Mouse (Mus musculus): ENCODE measurements around the gene Det1. TPM values are rescaled to one million over a fixed set of nuclear protein-coding genes. Genes with fewer than 3 reads are reported as not detected.

The Det1 gene
- polyA plus RNA-seq (2012; rRNA removed): 11.7 and 15.5 TPM in 2 replicates

GRCm38 (mm10) chr7:78846737-78847434 lies at the start of gene Det1:
Det1 (minus strand) TSS chr7:78847263.

GRCm38 (mm10) chr7:78895653-78896333 lies 48.7 kb upstream of the Det1 start, which contains the start of gene Aen:
Aen (plus strand) TSS chr7:78895854.

GRCm38 (mm10) chr7:78782639-78783581 lies 64.2 kb downstream of the Det1 start, which contains the start of the genes Mrps11 and Mrpl46:
Mrps11 (plus strand) TSS chr7:78783119.
Mrpl46 (minus strand) TSS chr7:78783531.

Other genes starting within 250 kb of the Det1 start
- 1.0 and 1.9 TPM in 2 replicates for gene Ntrk3, start 109.3 kb downstream of the Det1 start, polyA plus RNA-seq (2012; rRNA removed)
- 35.6 and 38.8 TPM in 2 replicates for gene Mrps11, start 64.1 kb downstream of the Det1 start, polyA plus RNA-seq (2012; rRNA removed)
- 20.3 and 31.0 TPM in 2 replicates for gene Mrpl46, start 63.7 kb downstream of the Det1 start, polyA plus RNA-seq (2012; rRNA removed)
- 21.9 and 22.7 TPM in 2 replicates for gene Aen, start 48.6 kb upstream of the Det1 start, polyA plus RNA-seq (2012; rRNA removed)
- 54.4 and 63.4 TPM in 2 replicates for gene Isg20, start 66.2 kb upstream of the Det1 start, polyA plus RNA-seq (2012; rRNA removed)
- not detected in 2 replicates for gene Acan, start 206.2 kb upstream of the Det1 start, polyA plus RNA-seq (2012; rRNA removed)